Mouse (Mus musculus) embryo, embryonic 11.5 days (tissue): Measurements from ENCODE around the gene Kbtbd12.

Source experiments
- DNase-seq: peaks from one replicate; pipeline ENCODE4 v3.0.0-alpha.2; 2012; ENCODE audit warnings: low read depth, low spot score

The Kbtbd12 gene

DNA sequence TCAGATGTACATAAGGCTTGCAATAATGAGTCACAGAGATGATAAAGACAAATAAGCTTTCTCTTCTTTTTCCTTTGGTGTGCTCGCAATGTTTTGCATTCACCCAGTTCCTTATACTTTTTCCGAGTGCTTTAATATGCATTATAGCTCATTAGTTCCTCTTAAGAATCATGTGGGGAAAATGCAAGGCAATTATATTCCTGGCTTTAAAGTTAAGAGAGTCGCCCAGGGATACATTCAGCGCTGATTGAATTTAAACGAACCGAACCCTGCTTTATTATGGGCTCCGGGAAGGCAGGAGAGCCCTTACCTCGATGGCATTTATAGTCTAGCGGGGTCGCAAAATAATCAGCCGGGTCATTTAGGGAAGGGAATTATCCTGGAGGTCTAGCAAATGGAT lies 10.8 kb downstream of the Kbtbd12 start:
- DNase-seq = no peak

DNA sequence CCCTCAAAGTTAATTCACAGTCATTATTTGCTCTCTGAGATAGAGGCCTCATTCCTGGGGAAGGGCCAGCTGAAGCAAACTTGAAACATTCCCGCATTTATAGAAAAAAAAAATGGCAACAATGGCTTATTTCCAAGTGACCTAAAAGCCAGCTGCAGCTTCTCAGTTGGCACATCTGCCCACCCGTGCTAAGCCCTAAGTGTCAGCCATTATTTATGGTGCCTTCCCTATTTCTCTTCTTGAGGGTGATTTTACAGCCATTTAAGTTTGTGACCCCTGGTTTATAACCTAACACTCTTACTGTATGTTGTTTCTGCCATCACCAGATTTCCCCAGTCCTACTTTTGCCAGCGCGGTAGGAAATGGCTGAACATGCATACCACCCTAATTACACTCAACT lies 11.3 kb downstream of the Kbtbd12 start:
- no peak for DNase-seq

DNA sequence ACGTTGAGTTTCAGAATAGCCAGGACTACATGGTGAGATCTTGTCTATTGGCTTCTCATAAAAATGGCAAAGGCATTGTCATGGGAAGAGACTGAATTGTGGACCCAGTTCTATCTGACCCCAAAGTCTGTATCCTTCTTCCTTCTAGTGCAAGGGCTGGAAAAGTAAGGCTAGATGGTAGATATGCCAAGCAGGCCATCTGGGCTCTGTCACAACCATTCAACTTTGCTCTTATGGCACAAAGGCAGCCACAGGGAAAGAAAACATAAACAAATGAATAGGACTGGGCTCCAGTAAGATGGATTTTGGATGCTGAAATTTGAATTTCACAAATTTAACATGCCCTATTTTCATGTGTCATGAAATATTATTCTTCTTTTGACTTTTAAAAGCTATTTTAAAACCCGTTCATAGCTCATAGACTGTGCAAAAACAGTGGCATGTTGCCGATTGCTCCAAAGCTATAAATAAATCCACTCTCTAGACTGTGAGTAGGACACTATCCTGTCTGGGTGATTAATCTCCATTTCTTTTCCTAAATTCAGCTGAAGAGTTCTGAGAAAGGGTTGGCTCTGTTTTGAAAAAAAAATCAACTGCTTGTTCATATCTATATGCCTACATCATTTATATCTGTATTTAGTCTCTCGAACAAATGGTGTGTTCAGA lies 15.8 kb downstream of the Kbtbd12 start:
- DNase-seq = no peak

DNA sequence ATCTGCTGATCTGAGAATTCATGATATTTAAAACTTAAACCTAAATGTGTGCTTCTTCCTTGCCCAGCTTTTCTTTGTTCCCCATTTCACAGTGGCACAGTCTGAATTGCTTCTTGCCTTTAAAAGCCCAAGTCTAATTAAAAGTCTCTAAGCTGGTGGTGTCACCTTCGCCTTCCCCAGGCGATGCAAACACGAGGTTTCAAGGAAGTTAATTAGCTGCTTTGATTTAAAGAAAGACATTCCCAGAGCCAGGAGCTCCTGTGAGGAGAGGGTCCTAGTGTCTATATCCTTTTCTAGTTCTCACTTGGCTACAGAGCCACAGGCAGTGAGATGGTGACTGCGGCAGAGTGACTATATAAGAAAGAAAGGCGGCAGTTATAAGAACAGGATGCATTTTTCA lies 18.2 kb downstream of the Kbtbd12 start:
- DNase-seq = no peak

DNA sequence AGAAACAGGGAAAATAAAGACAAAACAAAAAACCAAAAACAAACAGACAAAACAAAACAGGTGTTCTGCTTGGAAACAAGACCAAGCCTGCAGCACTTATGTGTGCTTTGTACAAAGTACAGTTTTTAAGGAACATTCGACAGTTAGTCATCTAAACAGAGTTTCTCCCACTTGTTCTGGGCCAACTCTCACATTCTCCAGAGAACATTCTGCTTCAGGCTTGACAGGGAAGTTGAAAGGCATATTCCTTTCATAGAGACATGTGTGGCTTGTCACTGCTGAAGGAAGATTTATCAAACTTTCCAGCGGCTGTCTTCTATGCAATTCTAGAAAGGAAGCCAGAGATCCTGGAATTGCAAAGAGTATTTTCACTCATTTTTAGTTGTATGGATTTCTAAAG lies 22.4 kb downstream of the Kbtbd12 start:
- DNase-seq = no peak

DNA sequence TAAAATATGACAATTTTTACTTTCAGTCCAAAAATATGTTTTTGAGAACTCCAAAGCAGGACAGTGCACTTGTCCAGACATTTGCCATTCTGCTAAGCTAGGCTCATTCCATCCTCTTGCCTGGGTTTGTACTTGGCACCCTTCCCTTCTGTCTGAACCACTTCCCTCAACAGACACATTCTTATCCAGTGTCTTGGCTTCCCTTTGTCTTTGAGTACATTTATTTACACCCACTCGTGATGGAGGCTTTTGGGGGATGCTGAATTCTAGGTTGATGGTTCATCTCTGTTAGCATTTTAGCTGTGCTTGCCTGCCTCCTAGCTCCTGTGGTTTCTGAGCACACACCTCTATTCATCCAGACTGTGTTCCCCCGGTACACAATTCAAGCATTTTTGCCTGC lies 31.3 kb downstream of the Kbtbd12 start:
- DNase-seq = no peak

DNA sequence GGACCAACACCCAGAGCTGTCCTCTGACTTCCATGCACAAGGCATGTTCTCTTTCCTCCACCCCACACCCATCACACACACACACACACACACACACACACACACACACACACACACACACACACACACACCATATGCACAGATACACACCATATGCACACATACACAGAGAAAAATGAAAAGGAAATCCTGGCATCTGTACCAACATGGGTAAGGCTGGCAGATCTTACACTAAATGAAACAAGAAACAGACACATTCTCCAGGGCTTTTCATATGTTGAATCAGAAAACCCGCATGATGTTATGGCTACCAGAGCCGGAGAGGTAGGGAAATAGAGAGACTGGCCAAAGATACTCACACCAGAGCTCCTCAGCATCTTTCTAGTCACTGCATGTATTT lies 32.0 kb downstream of the Kbtbd12 start:
- no peak for DNase-seq

DNA sequence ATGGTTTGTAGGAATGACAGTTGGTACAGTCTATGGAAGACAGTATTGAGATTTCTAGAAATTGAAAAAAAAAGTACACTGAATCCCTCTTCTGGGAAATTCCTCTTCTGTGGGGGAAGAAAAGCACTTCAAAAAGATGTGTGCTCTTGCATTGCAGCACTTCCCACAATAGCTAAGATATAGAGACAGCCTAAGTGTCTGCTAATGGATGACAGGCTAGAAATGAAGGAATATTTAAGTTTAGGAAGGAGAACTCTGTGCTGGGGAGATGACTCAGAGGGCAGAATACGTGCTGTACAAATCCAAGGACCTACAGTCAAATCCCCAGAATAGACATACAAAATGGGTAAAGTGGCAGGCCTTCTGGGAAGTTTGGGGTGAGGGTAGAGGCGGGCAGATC lies 32.5 kb downstream of the Kbtbd12 start:
- no peak for DNase-seq

DNA sequence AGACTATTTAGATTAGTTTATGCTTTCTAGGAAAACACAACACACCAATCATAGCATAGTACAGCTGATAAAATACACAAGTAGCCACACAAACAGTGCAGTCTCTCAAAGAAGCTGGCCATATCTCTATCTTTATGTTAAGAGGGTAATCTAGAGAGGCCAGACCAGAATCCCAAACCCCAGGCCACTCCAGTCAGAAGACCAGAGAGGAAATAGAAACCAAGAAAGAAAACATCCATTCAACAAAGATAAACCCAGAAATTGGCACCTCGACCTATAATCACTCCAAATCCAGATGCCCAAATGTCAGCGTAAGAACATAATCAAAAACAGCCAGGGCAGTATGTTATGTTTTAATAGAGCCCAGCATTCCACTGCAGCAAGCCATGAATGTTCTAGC lies 41.6 kb downstream of the Kbtbd12 start:
- no peak for DNase-seq

DNA sequence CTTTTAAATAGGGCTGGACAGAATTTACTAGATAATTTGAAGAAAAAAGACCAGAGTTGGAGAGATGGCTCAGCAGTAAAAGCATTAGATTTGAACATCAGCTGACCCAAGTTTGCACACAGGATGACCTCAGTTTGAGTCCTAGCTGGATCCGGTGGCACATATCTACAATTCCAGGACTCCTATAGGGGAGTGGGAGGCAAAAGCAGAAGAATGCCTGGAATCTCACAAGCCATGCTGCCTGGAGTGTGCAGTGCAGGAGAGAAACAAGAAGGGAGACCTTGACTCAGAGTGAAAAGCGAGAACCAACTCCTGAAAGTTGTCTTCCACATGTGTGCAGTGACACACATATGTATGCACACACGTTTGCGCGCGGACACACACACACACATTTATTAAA lies 45.4 kb downstream of the Kbtbd12 start:
- DNase-seq = no peak

DNA sequence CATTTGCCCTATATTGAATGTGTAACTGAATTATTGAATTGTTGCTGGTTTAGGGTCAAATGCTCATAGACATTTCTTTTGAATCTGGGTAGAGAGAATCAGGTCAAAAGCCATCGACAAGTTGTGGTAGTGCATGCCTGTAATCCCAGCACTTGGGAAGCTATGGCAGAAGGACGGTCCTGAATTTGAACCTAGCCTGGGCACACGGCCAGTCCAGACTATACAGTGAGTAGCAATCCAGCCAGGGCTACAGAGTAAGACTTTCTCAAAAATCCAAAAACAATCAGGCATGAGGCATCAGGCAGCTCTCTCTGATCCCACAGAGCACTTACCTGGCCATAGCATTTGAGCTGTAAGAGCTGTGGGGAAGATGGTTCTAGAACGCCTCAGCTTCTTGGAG lies 47.5 kb downstream of the Kbtbd12 start:
- DNase-seq = no peak

DNA sequence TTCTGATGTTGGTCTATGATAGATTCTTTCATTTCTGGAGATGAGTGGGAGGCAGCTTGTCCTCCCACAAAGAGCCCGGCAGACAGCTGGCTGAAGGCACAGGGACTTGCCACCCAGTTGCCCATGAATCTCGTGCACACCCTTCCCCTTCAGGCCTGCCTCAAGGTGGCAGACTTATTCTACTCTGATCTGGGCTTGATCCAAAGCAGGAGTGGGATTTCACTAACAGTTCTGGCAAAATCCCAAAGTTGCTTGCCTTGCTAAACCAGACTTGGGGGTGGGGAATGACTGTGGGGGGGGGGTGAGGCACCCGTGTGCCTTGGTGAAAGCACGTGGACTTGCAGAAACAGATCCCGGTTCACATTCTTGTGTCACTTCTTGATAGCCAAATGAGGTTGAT lies 48.2 kb downstream of the Kbtbd12 start:
- peak; percentile 14 for DNase-seq

DNA sequence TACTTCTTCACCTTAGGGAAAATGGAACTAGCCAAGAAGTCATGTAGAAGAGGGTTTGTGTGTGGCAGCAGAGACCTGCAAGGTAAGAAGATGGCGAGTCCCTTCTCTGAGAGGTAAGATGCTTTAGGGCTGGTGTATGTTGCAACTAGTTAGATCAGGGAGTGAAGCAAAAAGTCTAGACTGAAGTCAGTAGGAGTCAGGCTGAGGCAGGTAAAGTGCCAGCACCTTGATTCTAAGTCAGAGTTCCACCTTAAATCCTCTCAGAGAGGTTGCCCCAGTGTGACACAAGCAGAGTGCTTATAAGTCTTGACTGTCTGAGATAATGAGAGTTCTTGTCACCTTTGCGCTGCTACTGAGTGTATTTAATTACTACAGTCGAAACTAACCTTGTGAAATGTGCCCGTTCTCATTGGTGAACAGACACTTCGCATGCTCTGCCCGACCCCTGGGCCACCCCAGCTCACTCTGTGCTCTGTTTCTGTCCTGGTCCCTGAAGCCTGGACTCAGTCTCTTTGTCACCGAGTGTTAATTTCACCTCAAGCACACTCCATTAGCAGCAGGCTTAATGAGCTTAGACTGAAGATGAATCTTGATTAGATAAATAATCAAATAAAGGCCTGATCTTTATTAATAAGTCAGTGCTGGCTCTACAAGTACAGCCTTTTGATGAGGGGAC lies 49.0 kb downstream of the Kbtbd12 start:
- DNase-seq = no peak

DNA sequence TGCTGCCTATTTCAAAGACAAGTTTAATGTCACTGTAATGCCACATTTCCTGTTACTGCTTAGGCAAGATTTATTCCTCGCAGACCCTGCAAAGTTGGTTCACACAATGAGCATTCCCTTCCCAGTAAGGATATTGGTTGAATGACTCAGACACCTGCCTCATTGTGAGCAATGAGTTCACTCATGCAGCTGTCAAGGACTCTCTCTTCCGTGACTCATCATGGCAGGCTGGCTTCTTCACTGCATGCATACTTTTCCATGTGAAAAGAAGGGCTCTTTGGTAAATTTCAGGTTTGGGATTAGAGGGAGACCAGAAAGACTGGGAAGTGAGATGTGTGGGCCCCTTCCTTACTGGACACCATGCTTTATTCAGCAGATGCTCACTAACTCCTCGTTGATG lies 50.7 kb downstream of the Kbtbd12 start:
- no peak for DNase-seq

DNA sequence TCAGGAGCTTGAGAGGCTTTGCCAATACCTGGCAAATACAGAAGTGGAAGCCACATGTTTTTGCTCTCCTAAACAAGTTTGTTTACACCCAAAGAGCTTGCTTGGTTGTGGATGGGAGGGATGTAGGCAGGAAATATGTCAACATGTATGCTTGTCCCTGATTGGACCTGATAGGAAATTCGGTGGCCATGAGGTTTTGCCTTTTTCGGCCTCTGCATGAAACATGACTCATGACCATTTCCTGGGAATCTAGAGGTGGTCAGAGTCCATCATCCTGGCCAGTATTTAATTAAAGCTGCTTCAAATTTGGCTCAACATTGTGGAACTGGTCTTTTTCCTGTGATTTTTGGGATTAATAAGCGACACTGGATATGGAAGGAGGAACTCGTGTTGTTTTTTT lies 53.8 kb downstream of the Kbtbd12 start:
- no peak for DNase-seq

DNA sequence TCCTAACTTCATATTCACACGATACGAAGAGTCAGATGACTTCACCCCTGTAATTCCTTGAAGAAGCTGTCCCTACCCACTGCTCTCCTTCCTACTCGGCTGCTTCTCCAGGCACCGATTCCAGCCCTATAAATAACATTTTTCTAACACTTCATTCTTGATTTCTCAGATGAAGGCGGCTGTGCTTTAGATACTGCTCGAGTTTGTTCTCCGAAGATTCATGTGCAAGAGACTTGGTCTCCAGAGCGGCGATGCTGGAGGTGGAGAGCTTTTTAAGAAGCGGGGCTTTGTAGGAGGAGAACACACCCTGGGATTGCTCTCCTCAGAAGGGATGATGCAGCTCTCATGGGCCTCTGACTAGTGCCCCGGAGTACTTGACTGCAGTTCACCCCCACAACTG lies 61.3 kb downstream of the Kbtbd12 start:
- DNase-seq = no peak

DNA sequence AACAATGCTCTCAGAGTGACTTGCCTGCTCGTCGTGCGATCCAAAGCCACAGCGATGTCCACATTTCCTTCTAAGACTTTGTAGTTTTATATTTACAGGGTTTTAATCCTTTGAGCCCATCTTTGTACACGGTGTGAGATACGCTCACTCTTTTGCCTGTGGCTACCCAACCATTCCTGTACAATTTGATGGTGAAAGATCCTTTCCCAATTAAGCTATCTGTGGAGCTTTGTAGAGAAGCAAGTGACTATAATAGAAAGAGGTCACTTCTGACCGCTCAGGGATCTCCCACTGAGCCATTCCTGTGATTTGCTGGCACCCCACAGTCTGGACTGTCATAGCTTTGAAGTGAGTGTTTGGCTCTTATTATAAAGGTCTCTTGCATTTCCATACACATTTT lies 71.1 kb downstream of the Kbtbd12 start:
- no peak for DNase-seq

DNA sequence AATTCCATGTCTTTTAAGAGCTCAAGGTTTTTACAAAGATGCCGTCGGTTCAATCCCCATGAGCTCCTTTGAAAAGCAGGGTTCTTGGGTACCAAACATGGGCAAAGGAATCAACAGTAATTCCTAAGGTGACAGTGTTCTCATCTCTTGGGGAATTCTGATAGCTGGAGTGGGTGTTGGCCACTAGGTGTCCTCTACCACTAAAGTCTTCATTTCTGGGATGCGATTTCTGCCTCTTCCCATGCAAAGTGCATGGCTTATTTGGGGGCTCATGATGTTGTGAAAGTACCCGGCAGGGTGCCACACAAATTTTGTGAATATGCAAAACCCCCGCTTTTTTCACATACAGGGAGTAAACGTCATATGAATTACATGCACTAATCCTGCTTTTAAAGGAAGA lies 72.7 kb downstream of the Kbtbd12 start:
- no peak for DNase-seq

DNA sequence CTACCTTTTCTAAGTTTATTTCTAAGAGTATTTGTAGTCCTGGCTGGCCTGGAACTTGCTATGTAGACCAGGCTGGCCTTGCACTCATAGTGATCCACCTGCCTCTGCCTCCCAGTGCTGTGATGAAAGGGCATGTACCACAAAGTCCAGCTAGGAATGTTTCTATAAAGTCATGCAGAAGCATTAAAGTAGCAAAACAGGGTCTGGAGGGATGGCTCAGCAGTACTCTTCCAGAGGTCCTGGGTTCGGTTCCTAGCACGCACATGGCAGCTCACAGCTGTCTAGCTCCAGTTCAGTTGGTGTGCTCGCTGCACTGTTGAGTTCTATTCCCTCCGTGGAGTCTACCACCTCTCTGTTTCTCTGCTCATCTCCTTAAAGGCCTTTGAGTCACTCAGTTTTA lies 77.6 kb downstream of the Kbtbd12 start:
- DNase-seq = no peak

DNA sequence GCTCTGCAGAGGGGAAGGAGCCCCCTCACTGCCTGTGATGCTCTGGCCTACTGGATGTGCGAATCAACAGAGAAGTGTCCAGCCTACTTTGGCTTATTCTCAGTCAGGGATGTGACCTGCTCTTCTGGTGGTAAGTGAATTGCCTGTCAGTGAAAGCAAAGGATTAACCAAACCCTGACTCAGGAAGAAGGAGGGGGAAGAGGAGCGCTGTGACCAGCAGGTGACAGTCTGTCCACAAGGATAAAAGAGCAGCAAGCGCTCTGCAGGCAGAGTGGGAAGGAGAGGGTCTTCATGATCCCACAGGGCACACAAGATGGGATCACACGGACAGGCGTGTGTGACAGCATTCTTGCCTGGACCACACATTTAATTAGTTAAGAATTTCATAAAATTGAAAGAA lies 78.1 kb downstream of the Kbtbd12 start:
- DNase-seq = no peak

DNA sequence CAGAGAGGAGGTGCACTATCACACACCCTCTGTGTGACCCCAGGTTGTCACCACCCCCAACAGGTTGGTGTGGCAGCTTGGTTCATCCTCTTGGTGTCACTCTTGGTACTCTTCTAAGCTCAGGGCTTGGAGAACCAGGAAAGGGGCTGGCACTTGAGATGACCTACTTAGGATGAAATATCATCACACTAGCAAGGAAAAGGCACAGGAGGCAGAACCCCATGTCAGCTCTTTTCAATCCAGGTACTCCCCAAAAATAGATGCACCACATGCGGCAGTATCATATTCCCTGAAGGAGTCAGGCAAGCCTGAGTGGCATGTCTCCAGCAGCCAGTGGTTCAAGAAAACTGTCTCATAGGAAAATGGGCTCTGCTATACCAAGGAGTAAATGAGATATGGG lies 79.7 kb downstream of the Kbtbd12 start:
- no peak for DNase-seq

DNA sequence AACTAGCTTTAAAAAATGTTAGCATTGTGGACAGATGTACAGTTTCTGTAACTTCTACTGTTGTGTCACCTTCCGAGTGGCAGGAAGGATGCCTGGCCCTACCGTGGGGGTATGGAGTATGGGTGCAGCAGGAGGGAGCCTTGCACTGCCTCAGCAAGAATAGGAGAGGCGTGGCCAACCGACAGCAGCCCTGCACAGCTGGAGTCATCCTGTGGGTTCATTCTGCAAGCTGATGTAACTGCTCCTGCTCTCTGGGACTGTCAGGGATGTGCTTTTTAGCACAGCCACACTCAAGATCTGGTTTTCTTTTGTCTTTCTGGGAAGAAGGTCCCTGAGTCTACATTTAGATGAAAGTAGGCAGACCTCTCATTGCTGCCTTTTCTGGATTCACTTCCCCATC lies 80.2 kb downstream of the Kbtbd12 start:
- no peak for DNase-seq

DNA sequence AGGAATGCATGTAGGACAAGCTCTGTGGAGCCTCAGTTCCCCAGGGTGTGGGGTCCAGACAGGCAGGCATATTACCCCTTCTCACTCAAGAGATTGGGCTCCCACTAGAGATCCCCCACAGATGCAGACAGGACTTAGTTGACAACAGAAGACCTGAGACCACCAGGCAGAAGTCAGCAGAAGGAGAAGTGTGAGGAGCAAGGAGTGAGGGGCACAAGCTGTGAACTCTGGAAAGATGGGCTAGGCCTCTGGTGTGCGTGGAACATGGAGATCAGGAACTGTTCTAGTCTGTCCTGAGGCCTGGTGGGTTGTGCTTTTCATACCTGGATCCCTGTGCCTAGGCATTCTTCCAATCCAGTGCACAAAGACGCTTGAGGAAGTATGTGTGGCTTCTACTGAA lies 87.8 kb downstream of the Kbtbd12 start:
- no peak for DNase-seq
